Mouse (Mus musculus): ENCODE measurements around the gene Doc2a. TPM values are rescaled to one million over a fixed set of nuclear protein-coding genes. Genes with fewer than 3 reads are reported as not detected.

Doc2a gene
- total RNA-seq, 1 experiment, result 5.5 TPM

GRCm38 (mm10) chr7:126800269-126801056, 46.8 kb upstream of the Doc2a start:
- H3K9me3 ChIP-seq (ENCODE audit: control insufficient read depth, insufficient read depth, low read depth, low read length), result no peaks in the 10 kb centered on the region
- peaks cover 35% of the 10 kb centered on the region for H3K36me3 ChIP-seq (ENCODE audit: control insufficient read depth, insufficient read depth, low read length, poor library complexity, severe bottlenecking)
- H3K9ac ChIP-seq (ENCODE audit: insufficient read depth, low read depth, low read length, poor library complexity, severe bottlenecking), result peak overlapping the region; percentile 76
- in situ Hi-C loops (cut with MboI; ENCODE audit: low sequenced_read_pairs in 2 of 2, unreplicated experiment in 2 of 2), result no loop called here
- DNase-seq (ENCODE audit: low read depth, low spot score), result no peak
- peak overlapping the region; percentile 70 to 89 for H3K4me3 ChIP-seq (ENCODE audit: insufficient read depth in 1 of 2, low read depth in 1 of 2, low read length in 2 of 2, poor library complexity in 1 of 2, severe bottlenecking in 1 of 2)
- TF ChIP-seq CHD2 (IDR thresholded peaks at IDR 0.05; ENCODE audit: low read depth, low read length), result no peak
- peak; percentile 66 for TF ChIP-seq ZNF384 (IDR thresholded peaks at IDR 0.05; ENCODE audit: low read depth, low read length)
- H3K27ac ChIP-seq (ENCODE audit: insufficient read depth, low read depth, low read length, poor library complexity, severe bottlenecking), result peak overlapping the region; percentile 92
- peaks cover 0 to 13% of the 10 kb centered on the region in 2 experiments; a peak in 1 of 4 replicates for H3K4me1 ChIP-seq (ENCODE audit: control insufficient read depth in 2 of 2, insufficient read depth in 2 of 2, low read length in 2 of 2, poor library complexity in 1 of 2)

- in situ Hi-C loops (cut with MboI; ENCODE audit: low sequenced_read_pairs in 2 of 2, unreplicated experiment in 2 of 2), result no loop called here
- no peaks in the 10 kb centered on the region for H3K9me3 ChIP-seq (ENCODE audit: control insufficient read depth, insufficient read depth, low read depth, low read length)
- peaks cover 0 to 13% of the 10 kb centered on the region in 2 experiments; a peak in 1 of 4 replicates for H3K4me1 ChIP-seq (ENCODE audit: control insufficient read depth in 2 of 2, insufficient read depth in 2 of 2, low read length in 2 of 2, poor library complexity in 1 of 2)
- peaks cover 29% of the 10 kb centered on the region for H3K36me3 ChIP-seq (ENCODE audit: control insufficient read depth, insufficient read depth, low read length, poor library complexity, severe bottlenecking)
- peak overlapping the region; percentile 28; the same call in 1 of the 2 replicates for H3K27ac ChIP-seq (ENCODE audit: insufficient read depth, low read depth, low read length, poor library complexity, severe bottlenecking)
- H3K4me3 ChIP-seq (ENCODE audit: insufficient read depth in 1 of 2, low read depth in 1 of 2, low read length in 2 of 2, poor library complexity in 1 of 2, severe bottlenecking in 1 of 2), result no peak overlapping the region
- peak overlapping the region; percentile 42; the same call in 1 of the 2 replicates for H3K9ac ChIP-seq (ENCODE audit: insufficient read depth, low read depth, low read length, poor library complexity, severe bottlenecking)
- no peak for TF ChIP-seq HCFC1 (IDR thresholded peaks at IDR 0.05; ENCODE audit: borderline replicate concordance, insufficient read depth, low read length)
- no peak for TF ChIP-seq ZNF384 (IDR thresholded peaks at IDR 0.05; ENCODE audit: low read depth, low read length)
- TF ChIP-seq ZC3H11A (IDR thresholded peaks at IDR 0.05; ENCODE audit: borderline replicate concordance, low read depth, low read length), result no peak
- no peak for TF ChIP-seq CHD2 (IDR thresholded peaks at IDR 0.05; ENCODE audit: low read depth, low read length)
- TF ChIP-seq MAFK (IDR thresholded peaks at IDR 0.05; ENCODE audit: insufficient read depth, low read depth, low read length), result no peak
- DNase-seq (ENCODE audit: low read depth, low spot score), result no peak
Measured at GRCm38 (mm10) chr7:126801057-126801422, 46.2 kb upstream of the Doc2a start.

- Histone ChIP-seq H3K9ac (ENCODE audit: insufficient read depth, low read depth, low read length, poor library complexity, severe bottlenecking) (no peak overlapping the region), H3K36me3 (ENCODE audit: control insufficient read depth, insufficient read depth, low read length, poor library complexity, severe bottlenecking) (peaks cover 17% of the 10 kb centered on the region), H3K27ac (ENCODE audit: insufficient read depth, low read depth, low read length, poor library complexity, severe bottlenecking) (no peak overlapping the region), H3K4me1 (ENCODE audit: control insufficient read depth in 2 of 2, insufficient read depth in 2 of 2, low read length in 2 of 2, poor library complexity in 1 of 2) (peaks cover 0 to 8% of the 10 kb centered on the region in 2 experiments; a peak in 1 of 4 replicates), H3K4me3 (ENCODE audit: insufficient read depth in 1 of 2, low read depth in 1 of 2, low read length in 2 of 2, poor library complexity in 1 of 2, severe bottlenecking in 1 of 2) (no peak overlapping the region), H3K9me3 (ENCODE audit: control insufficient read depth, insufficient read depth, low read depth, low read length) (no peaks in the 10 kb centered on the region)
- TF ChIP-seq ZC3H11A (IDR thresholded peaks at IDR 0.05; ENCODE audit: borderline replicate concordance, low read depth, low read length), result no peak
- TF ChIP-seq ZNF384 (IDR thresholded peaks at IDR 0.05; ENCODE audit: low read depth, low read length), result no peak
- no peak for TF ChIP-seq HCFC1 (IDR thresholded peaks at IDR 0.05; ENCODE audit: borderline replicate concordance, insufficient read depth, low read length)
- TF ChIP-seq MAFK (IDR thresholded peaks at IDR 0.05; ENCODE audit: insufficient read depth, low read depth, low read length), result no peak
- no peak for TF ChIP-seq CHD2 (IDR thresholded peaks at IDR 0.05; ENCODE audit: low read depth, low read length)
- DNase-seq (ENCODE audit: low read depth, low spot score), result no peak
- in situ Hi-C loops (cut with MboI; ENCODE audit: low sequenced_read_pairs in 2 of 2, unreplicated experiment in 2 of 2), result no loop called here
Measured at GRCm38 (mm10) chr7:126802134-126802889, 44.9 kb upstream of the Doc2a start.

- Histone ChIP-seq H3K4me1 (ENCODE audit: control insufficient read depth in 2 of 2, insufficient read depth in 2 of 2, low read length in 2 of 2, poor library complexity in 1 of 2) (peaks cover 0 to 12% of the 10 kb centered on the region in 2 experiments; a peak in 1 of 4 replicates), H3K27ac (ENCODE audit: insufficient read depth, low read depth, low read length, poor library complexity, severe bottlenecking) (no peak overlapping the region), H3K36me3 (ENCODE audit: control insufficient read depth, insufficient read depth, low read length, poor library complexity, severe bottlenecking) (peaks cover 9% of the 10 kb centered on the region; the same call in 1 of the 2 replicates), H3K9me3 (ENCODE audit: control insufficient read depth, insufficient read depth, low read depth, low read length) (no peaks in the 10 kb centered on the region), H3K9ac (ENCODE audit: insufficient read depth, low read depth, low read length, poor library complexity, severe bottlenecking) (no peak overlapping the region), H3K4me3 (ENCODE audit: insufficient read depth in 1 of 2, low read depth in 1 of 2, low read length in 2 of 2, poor library complexity in 1 of 2, severe bottlenecking in 1 of 2) (no peak overlapping the region)
- TF ChIP-seq HCFC1 (IDR thresholded peaks at IDR 0.05; ENCODE audit: borderline replicate concordance, insufficient read depth, low read length) (no peak), ZC3H11A (IDR thresholded peaks at IDR 0.05; ENCODE audit: borderline replicate concordance, low read depth, low read length) (no peak), ZNF384 (IDR thresholded peaks at IDR 0.05; ENCODE audit: low read depth, low read length) (no peak), CHD2 (IDR thresholded peaks at IDR 0.05; ENCODE audit: low read depth, low read length) (no peak), MAFK (IDR thresholded peaks at IDR 0.05; ENCODE audit: insufficient read depth, low read depth, low read length) (no peak)
- no peak for DNase-seq (ENCODE audit: low read depth, low spot score)
- in situ Hi-C loops (cut with MboI; ENCODE audit: low sequenced_read_pairs in 2 of 2, unreplicated experiment in 2 of 2), result no loop called here
Measured at GRCm38 (mm10) chr7:126803181-126803580, 44.0 kb upstream of the Doc2a start.
